Comparison of ENCODE assay signal across 28 mouse cellular contexts in the genomic region with DNA sequence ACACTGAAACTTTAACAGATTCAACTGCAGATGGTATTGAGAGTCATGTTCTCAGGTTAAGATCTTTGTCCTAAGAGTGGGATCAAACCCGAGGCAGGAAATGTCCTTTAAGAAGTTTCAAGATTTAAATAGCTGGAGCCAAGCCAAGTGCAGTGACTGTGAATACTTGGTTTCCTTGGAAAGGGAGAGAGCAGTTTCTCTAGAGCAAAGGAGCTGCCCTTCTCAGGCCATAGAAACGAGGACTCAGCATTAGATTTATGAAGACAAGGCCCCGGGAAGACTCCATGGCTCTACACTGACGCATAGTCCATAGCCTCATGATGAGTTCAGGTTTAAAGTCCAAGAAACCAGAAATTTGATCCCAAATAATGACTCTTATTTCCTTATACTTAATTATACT.
A peak's percentile ranks its signal among the peaks of the same experiment; 100 is the strongest.
DNase-seq lines count a peak whose midpoint lies in the region; ATAC-seq lines count a peak whose summit lies in the region.
"Had no signal": no experiment of that assay in that cellular context is flagged by ENCODE, and none has a peak within 500 bp of the region (broad histone marks: within the 10 kb centered on the region; RNA-seq: fewer than 3 reads in every experiment).

No protein-coding gene starts in this region.

- H3K4me3 ChIP-seq in heart, embryonic 10.5 days, result no peak overlapping the region
- H3K4me3 ChIP-seq in kidney, embryonic 16.5 days (ENCODE audit: low read length), result no peak overlapping the region
- no peak overlapping the region for H3K4me3 ChIP-seq in intestine, embryonic 16.5 days (ENCODE audit: low read length)
- H3K4me3 ChIP-seq: embryonic facial prominence, embryonic 12.5 days; erythroblast, embryonic 14.5 days; heart, embryonic 12.5 days; limb, embryonic 12.5 days; liver, embryonic 15.5 days; lung, embryonic 15.5 days; midbrain, embryonic 13.5 days had no signal

- H3K4me1 ChIP-seq in heart, embryonic 10.5 days, result no peaks in the 10 kb centered on the region
- H3K4me1 ChIP-seq in kidney, embryonic 16.5 days (ENCODE audit: insufficient read depth, low read length), result 0 out of 2 replicates have a peak, but pooled peaks cover 6% of the 10 kb centered on the region
- no peaks in the 10 kb centered on the region for H3K4me1 ChIP-seq in intestine, embryonic 16.5 days (ENCODE audit: control insufficient read depth, insufficient read depth, low read length)
- H3K4me1 ChIP-seq: embryonic facial prominence, embryonic 12.5 days; limb, embryonic 12.5 days; liver, embryonic 15.5 days; midbrain, embryonic 13.5 days had no signal

- peak; percentile 55 for DNase-seq in heart, adult 11 months
- no peak for DNase-seq in heart, embryonic 10.5 days (ENCODE audit: low spot score)
- no peak for DNase-seq in kidney, postnatal 10 days
- peak; percentile 31 for DNase-seq in 3T3-L1 (ENCODE audit: low read depth, low spot score)
- no peak for DNase-seq in frontal cortex, postnatal 14 days (ENCODE audit: low spot score in 2 of 2)
- DNase-seq: adrenal gland, postnatal 14 days; cerebellum, adult 11-12 months; cerebellum, adult 9-11 months; embryo, embryonic 11 days; gastrocnemius, postnatal 14 days; kidney, adult 8-10 months; right cerebral cortex, postnatal 25 days; spleen, adult 18-20 months; thymus, postnatal 14 days had no signal

- no peaks in the 10 kb centered on the region for H3K36me3 ChIP-seq in heart, embryonic 10.5 days
- H3K36me3 ChIP-seq in kidney, embryonic 16.5 days (ENCODE audit: insufficient read depth, low read length), result no peaks in the 10 kb centered on the region
- H3K36me3 ChIP-seq in intestine, embryonic 16.5 days (ENCODE audit: control insufficient read depth, insufficient read depth, low read length), result no peaks in the 10 kb centered on the region
- H3K36me3 ChIP-seq: embryonic facial prominence, embryonic 12.5 days; heart, embryonic 12.5 days; limb, embryonic 12.5 days; liver, embryonic 15.5 days; lung, embryonic 15.5 days; midbrain, embryonic 13.5 days had no signal

- H3K9ac ChIP-seq in kidney, embryonic 16.5 days (replicated peaks; ENCODE audit: low read length), result no peak overlapping the region
- no peak overlapping the region for H3K9ac ChIP-seq in intestine, embryonic 16.5 days (ENCODE audit: low read depth, low read length)
- H3K9ac ChIP-seq: embryonic facial prominence, embryonic 12.5 days; heart, embryonic 12.5 days; hindbrain, embryonic 14.5 days; limb, embryonic 12.5 days; liver, embryonic 15.5 days; lung, embryonic 15.5 days; midbrain, embryonic 13.5 days had no signal

- H3K27me3 ChIP-seq in heart, embryonic 10.5 days (ENCODE audit: insufficient read depth, poor library complexity, severe bottlenecking), result no peaks in the 10 kb centered on the region
- H3K27me3 ChIP-seq in kidney, embryonic 16.5 days (ENCODE audit: insufficient read depth, low read length), result no peaks in the 10 kb centered on the region
- no peaks in the 10 kb centered on the region for H3K27me3 ChIP-seq in intestine, embryonic 16.5 days (replicated peaks; ENCODE audit: control insufficient read depth, insufficient read depth, low read length)
- H3K27me3 ChIP-seq: embryonic facial prominence, embryonic 12.5 days; heart, embryonic 12.5 days; limb, embryonic 12.5 days; liver, embryonic 15.5 days; lung, embryonic 15.5 days; midbrain, embryonic 13.5 days; Patski had no signal

- WGBS in heart, embryonic 10.5 days, result 74% methylated on average over 4 of the region's 4 CpGs
- 15% methylated on average over 4 of the region's 4 CpGs for WGBS in kidney, embryonic 16.5 days
- WGBS in intestine, embryonic 16.5 days, result 39% methylated on average over 4 of the region's 4 CpGs

- no peaks in the 10 kb centered on the region for H3K9me3 ChIP-seq in heart, embryonic 10.5 days
- H3K9me3 ChIP-seq in kidney, embryonic 16.5 days (ENCODE audit: low read length), result no peaks in the 10 kb centered on the region
- H3K9me3 ChIP-seq in intestine, embryonic 16.5 days (ENCODE audit: control insufficient read depth, low read length), result no peaks in the 10 kb centered on the region
- H3K9me3 ChIP-seq: embryonic facial prominence, embryonic 12.5 days; heart, embryonic 12.5 days; limb, embryonic 12.5 days; liver, embryonic 15.5 days; lung, embryonic 15.5 days; midbrain, embryonic 13.5 days had no signal

- H3K27ac ChIP-seq in heart, embryonic 10.5 days, result no peak overlapping the region
- H3K27ac ChIP-seq in kidney, embryonic 16.5 days (ENCODE audit: low read length), result no peak overlapping the region
- no peak overlapping the region for H3K27ac ChIP-seq in intestine, embryonic 16.5 days (ENCODE audit: low read length)
- H3K27ac ChIP-seq: embryonic facial prominence, embryonic 12.5 days; hindbrain, embryonic 14.5 days; limb, embryonic 12.5 days; liver, embryonic 15.5 days; lung, embryonic 15.5 days; macrophage; midbrain, embryonic 13.5 days had no signal

- no peak overlapping the region for H3K4me2 ChIP-seq in kidney, embryonic 16.5 days (replicated peaks; ENCODE audit: low read depth, low read length)
- no peak overlapping the region for H3K4me2 ChIP-seq in intestine, embryonic 16.5 days (ENCODE audit: low read depth, low read length)
- H3K4me2 ChIP-seq: embryonic facial prominence, embryonic 12.5 days; heart, embryonic 12.5 days; hindbrain, embryonic 14.5 days; limb, embryonic 12.5 days; liver, embryonic 15.5 days; lung, embryonic 15.5 days; midbrain, embryonic 13.5 days had no signal

- ATAC-seq in kidney, embryonic 16.5 days (ENCODE audit: low FRiP score, low TSS enrichment), result 0 out of 2 replicates have a peak, but pooled peaks have one; percentile 71
- ATAC-seq in intestine, embryonic 16.5 days, result peak; percentile 49
- ATAC-seq: forebrain, embryonic 16.5 days; inflammation-experienced regulatory T-cells, adult 6 months; midbrain, embryonic 13.5 days; Patski had no signal

Comparison
In these comparisons a context has a peak if more than half of its experiments do, and no peak if none do; other contexts are left out.
1. DNase-seq: peak in heart, adult 11 months (single experiment) and 3T3-L1 (single experiment); none in heart, embryonic 10.5 days (single experiment), kidney, postnatal 10 days (single experiment) and frontal cortex, postnatal 14 days (0 of 2).